Mouse (Mus musculus) layer of hippocampus, adult 9-11 months (tissue): ENCODE results near the gene Hist1h2bh.
A peak's percentile ranks its signal among the peaks of the same experiment; 100 is the strongest.

Source experiments
- DNase-seq: peaks from one replicate; pipeline ENCODE4 v3.0.0; 2022

Hist1h2bh gene

DNA sequence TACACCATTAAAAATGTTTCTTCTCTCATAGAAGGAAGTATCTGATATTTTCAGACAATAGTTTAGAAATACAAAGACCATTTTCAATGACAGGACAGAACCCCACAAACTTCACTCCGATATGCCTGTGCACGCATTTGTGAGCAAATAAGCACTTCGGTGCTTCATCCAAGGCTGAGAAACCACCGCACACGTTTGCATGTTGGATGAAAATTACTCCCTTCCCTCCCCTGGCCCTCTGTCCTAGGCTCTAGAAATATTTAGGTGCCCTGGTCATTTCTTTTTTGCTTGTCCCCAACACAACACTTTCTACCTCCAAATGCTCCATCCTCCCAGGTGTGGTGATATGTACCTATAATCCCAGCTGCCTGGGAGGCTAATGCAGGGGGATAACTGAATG, 41.7 kb downstream of the Hist1h2bh start:
- no peak for DNase-seq

DNA sequence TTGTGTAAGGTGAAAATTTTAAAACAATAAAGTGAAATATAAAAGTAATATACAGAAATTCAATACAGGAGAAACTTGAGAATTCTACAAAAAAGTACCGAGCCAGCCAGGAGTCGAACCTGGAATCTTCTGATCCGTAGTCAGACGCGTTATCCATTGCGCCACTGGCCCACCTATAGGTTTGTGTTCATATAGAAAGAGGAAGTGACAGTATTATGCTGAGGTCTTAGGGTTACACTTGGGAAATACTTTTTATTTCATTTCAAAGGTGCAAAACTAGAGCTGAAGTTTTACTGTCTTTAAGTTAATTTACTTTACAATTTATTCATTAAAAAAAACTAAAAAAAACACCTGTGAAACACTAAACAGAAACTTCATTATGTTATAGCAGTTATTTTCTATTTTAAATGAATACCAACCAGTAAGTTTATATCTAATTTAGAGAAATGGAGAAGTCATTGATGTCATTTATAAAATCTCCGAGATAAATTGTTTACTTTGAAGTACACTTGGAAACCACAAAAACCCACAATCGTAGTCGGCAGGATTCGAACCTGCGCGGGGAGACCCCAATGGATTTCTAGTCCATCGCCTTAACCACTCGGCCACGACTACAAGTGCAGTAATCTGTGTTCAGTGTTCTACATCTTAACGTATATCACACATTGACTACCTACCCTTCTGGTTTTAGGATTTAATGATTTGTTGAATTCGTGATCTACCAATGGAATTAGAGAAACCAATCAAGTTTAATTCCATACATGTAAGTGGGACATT, 42.6 kb downstream of the Hist1h2bh start:
- DNase-seq: peak; percentile 45

DNA sequence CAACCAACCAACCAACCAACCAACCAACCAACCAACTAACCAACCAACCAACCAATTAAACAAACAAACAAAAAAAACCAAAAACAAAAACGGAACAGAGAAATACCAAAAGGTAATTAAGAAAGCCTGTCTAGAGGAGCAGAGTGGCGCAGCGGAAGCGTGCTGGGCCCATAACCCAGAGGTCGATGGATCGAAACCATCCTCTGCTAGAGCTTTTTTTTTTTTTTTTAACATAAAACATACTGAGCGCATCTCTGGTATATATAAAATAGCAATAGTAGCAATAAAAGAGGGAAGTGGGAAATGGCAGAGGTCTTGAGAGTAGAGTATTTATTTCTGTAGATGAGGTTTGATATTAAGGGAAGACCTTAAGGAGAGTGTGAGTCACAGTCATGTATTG, 43.2 kb downstream of the Hist1h2bh start:
- no peak for DNase-seq

DNA sequence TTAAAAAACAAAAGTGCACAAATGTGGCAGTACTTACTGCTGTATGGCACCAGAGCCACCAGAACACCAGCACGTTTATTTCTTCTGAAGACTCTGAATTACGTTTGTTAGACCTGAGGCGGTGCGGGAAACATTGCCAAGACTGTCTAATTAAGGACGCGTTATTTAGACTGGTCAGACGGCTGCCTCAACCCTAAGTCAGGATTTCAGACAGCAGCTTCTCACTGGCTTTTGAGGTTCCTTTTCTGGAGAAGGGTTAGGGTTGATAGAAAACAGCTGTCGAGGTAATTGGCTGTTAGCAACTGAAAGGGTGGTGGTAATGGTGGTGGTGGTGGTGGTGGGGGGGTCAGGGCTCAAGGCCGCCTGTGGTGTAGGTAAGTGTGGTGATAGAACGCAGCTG, 44.5 kb downstream of the Hist1h2bh start:
- DNase-seq: no peak

DNA sequence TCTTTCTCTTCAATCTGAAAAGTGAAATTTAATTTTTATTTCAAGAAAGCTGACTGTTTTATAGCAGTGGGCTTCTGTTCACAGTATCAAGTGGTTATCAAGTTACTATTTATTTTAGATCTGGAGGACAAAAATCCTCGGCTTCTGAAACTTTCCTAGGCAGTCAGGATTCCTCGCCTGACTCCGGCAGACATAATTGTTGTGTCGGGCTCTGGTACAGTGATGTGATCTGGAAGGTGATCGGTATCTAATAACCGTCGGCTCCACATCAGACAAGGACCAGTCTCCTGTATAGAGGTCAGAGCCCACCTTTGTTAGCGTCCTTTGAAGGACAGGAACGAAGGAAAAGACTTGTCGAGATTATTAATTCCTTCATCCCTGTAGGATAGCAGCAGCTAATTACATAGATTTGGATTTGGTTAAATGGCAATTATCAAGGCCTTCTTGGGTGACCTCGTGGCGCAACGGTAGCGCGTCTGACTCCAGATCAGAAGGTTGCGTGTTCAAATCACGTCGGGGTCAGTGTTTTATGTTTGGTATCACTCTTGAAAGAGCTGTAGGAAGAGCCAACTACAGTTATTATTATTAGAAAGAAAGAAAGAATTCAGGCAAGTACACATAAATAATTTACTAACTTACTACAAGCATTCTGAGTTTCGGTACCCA, 45.4 kb downstream of the Hist1h2bh start:
- no peak for DNase-seq

DNA sequence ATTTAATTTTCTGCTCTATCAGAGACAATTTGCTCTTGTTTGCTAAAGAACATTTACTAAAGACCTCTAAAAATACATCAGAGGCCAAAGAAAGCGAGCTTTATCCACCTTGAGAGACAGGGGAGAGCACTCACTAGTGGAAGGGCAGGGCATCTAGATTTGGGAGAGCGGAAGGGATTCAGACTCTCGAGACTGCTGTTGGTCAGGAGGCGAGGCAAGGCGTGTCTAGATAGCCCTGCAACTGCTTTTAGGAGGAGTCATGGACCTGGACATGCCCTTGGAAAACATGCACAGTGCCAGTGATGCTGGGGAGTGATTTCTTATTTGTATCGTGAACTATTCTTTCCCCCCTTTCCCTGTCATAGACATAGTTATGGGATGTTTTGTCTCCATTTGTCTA, 47.7 kb downstream of the Hist1h2bh start:
- no peak for DNase-seq

DNA sequence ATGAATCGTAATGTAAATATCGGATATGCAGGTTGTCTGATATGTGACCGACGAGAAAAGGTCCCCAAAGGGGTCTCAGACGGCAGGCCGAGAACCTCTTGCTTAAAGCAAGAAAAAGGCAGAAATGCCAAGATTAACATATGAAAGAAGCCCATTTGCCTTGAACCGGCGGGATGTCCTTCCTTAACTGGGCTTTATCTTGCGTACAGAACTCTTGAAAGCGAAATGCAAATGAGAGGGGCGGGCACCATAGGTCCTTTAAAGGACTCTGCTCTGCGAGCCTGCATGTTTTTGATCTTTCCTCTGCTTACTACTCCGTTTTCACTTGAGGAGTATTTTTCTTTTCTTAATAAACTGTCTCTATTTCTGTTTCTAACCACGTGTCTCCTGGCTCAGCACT, 51.2 kb downstream of the Hist1h2bh start:
- DNase-seq: no peak
